Mouse (Mus musculus) heart, adult 2 months (tissue): Measurements from ENCODE around the gene Vmn2r90.

ENCODE experiments used
- CTCF ChIP-seq: fragments of 200-600 bp; IDR thresholded peaks from 2 replicates; pipeline ENCODE4 v1.8.1; 2022; ENCODE audit warnings: antibody characterized with exemption, mild to moderate bottlenecking, moderate library complexity
- EP300 ChIP-seq: fragments of 200-500 bp; IDR thresholded peaks from 2 replicates; pipeline ENCODE4 v1.6.1; 2011; ENCODE audit warnings: low read depth, low read length, control low read depth; ENCODE audit not compliant: insufficient read depth
- POLR2A ChIP-seq: fragments of 200-500 bp; IDR thresholded peaks from 2 replicates; pipeline ENCODE4 v1.6.1; 2011; ENCODE audit warnings: mild to moderate bottlenecking, low read depth, low read length, control low read depth; ENCODE audit not compliant: insufficient read depth

GRCm38 (mm10) chr17:17703447-17703846 is at the start of gene Vmn2r90:
- TF ChIP-seq POLR2A = no peak
- no peak for TF ChIP-seq CTCF
- TF ChIP-seq EP300 = no peak
